Mouse (Mus musculus): ENCODE data around the gene Rhpn2.

Gene Rhpn2

DNA sequence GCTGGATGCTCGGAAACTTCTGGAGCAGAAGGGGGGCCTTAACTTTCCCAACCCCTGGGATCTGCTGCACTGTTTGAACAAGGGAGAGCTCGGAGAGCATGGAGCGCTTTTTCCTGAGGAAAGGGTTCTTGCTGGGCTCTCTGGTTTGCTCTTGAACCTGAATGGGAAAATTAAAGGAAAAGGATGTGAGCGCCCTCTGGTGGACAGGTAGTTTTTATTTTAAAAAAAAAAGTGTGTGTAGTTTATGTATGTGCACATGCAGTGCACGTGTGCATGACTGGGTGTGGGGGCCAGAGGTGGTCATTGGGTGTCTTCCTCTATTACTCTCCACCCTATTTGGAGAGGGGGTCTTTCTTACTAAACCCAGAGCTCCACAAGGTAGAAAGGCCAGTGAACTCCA, 59.0 kb downstream of the Rhpn2 start:
- peak; percentile 39 to 75 for DNase-seq

DNA sequence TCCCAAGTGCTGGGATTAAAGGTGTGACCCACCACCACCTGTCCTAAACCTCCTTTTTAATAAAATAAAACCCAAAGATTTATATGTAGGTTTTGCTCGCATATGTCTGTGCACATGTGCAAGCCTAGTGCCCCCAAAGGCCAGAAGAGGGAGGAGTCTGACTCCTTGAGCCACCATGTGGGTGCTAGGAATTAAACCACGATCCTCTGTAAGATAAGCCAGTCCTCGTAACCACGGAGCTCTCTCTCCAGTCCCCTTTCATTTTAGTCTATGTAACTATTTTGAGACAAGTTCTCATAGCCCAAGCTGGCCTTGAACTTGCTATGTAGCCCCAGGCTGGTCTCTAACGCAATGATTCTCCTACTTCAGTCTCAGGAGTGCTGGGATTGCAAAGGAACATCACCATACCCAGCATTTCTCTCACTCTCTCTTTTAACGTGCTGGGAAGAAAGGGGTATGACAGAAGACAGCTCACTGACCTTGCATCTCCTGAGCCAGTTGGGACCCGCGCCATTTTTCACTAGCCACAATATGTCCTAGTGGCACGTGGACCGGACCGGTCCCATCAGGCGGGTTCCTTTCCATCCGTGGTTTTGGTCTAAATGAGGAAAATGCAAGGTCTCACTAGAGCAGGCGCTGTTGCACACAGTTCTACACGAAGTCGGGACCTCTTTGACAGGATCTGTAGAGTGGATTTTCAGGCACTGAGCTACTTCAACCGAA, 61.9 kb downstream of the Rhpn2 start:
- DNase-seq = peak in 1 of 2 experiments; percentile 34

DNA sequence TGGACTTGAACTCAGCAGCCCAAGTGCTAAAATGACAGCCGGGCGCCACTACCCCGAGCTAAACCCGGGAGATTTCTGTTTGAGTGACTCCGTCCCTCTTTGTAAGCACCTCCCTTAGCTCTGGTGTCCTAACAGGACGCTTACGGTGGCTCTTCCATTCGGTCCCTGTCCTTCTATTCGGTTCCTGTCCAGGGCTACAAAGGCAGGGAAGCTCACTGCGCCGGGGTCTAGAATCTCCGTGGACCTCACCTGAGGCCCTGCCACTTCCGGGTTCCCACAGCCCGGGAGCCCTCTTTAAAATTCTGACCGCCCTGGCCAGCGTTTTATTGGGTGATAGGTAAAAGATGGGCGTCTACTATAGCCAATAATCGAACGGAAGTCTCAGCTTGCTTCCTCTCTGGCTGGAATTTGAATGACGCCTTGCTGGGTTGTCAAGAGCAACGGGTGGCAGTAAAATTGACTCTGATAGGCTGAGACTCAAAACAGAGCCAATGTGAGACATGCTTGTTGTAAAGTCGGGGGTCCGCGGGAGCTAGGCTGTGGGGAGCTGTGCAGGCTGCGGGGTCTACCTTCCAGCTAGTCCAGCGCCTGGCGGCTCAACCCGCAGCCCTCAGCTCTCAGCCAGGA, 62.7 kb downstream of the Rhpn2 start, which contains the start of the genes Faap24 and Cep89:
Gene Faap24, minus strand, starts transcription at position 295 of the 627 bp plus-strand sequence.
Gene Cep89, plus strand, starts transcription at position 494 of the 627 bp plus-strand sequence.
- DNase-seq = peak; percentile 90 to 98

DNA sequence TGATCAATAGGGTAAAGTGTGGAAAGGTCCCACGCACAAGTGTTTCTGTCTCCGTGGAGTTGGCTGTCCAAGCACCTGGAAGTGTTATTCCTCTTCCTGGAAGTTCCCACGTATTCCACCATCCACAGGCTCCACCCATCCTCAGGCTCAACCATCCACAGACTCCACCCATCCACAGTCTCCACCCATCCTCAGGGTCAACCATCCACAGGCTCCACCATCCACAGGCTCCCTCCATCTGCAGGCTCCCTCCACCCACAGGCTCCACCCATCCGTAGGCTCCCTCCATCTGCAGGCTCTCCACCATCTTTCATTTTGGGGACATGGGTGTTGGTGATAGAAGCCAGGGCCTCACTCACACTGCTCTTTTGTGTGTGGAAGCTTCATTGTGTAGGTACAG, 67.2 kb downstream of the Rhpn2 start:
- DNase-seq = no peak

DNA sequence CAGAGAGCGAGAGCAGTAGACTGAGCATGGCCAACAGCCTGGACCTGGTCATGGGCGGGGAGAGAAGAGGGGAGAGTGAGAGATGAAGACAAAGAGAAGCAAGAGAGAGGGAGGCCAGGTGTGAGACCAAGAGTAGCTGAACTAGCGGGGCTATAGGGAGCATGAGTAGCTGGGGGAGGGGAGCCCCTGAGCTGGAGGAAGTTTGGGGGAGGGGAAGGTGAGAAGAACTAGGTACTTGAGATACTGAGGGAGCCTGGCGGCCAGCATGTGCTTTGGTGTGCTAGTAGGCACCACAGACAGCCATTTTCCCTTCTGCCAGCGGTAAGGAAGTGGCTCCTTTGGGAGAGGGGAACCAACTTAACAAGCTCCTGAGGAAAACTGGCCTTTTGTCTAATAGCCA, 81.3 kb downstream of the Rhpn2 start:
- DNase-seq = peak in 1 of 2 experiments; percentile 21

DNA sequence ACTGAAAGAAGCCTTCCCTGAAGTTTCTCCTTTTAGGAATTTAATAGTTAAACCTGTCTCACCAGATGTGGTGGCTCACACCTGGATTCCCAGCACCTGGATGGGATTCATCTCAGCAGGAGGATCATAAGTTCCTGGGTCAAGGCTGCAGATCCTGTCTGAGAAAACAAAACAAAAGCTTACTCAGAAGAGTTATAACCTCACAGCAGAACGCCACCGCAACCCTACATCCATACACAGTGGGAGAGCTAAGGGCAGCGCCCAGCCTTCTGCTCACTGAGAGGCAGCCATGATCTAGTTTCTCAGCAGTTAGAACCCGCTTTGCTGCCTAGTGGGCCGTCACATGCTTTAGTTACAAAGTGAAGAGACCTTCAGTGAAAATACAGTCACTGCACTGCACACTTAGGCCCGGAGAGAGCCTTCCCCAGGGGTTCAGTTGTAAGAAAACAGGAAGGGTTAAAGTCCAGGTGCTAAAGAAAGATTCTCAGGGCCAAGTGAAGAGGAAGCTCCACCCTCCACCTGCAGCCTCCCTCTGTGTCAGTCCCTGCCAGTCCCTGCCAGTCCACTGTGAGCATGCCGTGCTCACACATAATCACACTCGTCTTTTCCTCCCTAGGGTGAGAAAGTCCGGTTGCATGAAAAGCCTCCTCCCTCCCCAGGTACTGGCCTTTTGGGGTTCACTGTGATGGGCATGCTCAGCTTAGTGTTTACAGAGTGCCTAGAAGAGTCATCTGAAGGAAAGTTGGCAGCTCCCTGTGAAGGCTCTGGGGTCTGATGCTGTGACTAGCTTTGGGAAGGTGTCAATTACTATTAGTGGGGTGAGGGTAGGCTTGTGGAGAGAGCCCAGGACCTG, 82.1 kb downstream of the Rhpn2 start:
- peak; percentile 62 to 82 for DNase-seq

DNA sequence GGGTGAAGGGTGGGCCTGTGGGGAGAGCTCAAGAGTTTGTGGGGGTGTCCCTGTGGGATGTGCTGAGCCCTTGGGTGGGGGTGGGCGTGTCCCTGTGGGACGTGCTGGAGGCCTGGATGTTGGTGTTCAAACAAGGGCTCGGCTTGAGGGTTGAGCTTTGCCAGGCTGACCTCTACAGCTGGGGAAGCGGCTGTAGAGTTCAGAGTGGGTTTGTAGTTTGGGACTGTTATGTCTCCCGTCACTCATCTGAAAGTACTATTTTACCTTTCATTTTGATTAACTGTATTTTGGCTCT, 82.6 kb downstream of the Rhpn2 start:
- peak in 1 of 2 experiments; percentile 39 for DNase-seq

DNA sequence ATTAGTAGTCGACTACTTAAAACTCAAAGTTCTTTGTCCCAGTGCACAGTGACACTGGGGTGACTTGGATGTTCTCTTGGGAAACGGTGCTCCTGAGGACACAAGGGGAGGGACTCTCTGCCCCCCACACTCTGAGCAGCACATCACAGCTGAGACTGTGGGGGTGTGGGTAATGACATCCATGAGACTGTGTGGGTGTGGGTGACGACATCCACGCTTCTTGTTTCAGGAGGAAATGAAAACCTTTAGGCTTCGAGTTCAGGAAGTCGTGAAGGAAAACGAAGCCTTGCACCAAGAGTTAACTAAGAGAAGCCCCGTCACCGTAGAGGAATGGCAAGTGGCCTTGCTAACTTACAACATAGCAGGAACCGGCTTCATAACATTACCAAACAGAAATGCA, 89.1 kb downstream of the Rhpn2 start:
- no peak for DNase-seq

DNA sequence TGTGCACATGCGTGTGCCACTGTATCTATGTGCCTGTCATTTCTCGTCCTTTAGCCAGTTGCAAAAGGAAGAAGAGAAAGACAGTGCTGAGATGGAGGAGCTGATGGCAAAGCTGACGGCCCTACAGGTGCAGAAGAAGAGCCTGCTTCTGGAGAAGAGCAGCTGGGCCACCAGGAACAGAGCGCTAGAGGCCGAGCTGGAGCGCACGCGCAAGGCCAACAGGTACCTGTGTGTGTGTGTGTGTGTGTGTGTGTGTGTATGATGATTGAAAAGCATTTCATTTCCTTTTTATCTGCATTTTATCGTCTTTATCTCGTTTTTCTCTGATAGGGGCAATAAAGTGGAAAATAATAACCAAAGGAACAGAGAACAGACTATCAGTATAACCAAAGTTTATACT, 94.2 kb downstream of the Rhpn2 start:
- no peak for DNase-seq

DNA sequence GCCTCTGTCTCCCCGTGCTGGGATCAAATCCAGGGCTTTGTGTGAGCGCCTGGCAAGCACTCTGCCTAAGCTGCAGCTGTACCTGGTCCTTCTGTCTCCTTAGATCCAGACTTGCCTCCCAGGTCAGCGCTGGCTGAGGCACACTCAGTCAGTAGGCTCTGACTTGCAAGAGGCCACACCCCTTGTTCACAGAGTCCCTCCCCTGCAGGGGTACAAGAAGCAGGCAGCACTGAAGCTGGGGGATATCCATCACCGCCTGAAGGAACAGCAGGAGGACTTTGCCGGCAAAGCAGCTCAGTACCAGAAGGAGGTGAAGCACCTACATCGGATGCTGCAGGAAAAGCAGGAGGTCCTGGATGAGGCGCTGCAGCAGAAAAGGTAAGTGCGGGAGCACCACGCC, 101.3 kb downstream of the Rhpn2 start:
- no peak for DNase-seq

Measured in kidney, postnatal 36 days (tissue).